Mouse (Mus musculus) spleen, postnatal 10 days (tissue): ENCODE measurements around the gene P2rx7.

Experiments
- DNase-seq, 2 experiments: peaks; one replicate each; pipeline ENCODE4 v3.0.0; 2021 to 2022; ENCODE audit warnings: low spot score in 2 of 2

The P2rx7 gene

GRCm38 (mm10) chr5:122643701-122644100, at the start of gene P2rx7:
Gene P2rx7, plus strand, starts transcription at chr5:122643911.
- DNase-seq: peak in 1 of 2 experiments; percentile 57

GRCm38 (mm10) chr5:122595470-122595869, 48.2 kb upstream of the P2rx7 start:
- no peak for DNase-seq

GRCm38 (mm10) chr5:122602233-122602632, 41.5 kb upstream of the P2rx7 start:
- DNase-seq: peak; percentile 13 to 73

GRCm38 (mm10) chr5:122604894-122605293, 38.8 kb upstream of the P2rx7 start:
- no peak for DNase-seq

- no peak for DNase-seq
Observed at GRCm38 (mm10) chr5:122611651-122612050, 32.1 kb upstream of the P2rx7 start.

- peak; percentile 78 to 93 for DNase-seq
Observed at GRCm38 (mm10) chr5:122613908-122614732, 29.6 kb upstream of the P2rx7 start, which contains the start of gene Ift81. Gene Ift81, minus strand, starts transcription at chr5:122614518.

- no peak for DNase-seq
Observed at GRCm38 (mm10) chr5:122617718-122618117, 26.0 kb upstream of the P2rx7 start.

- DNase-seq: no peak
Observed at GRCm38 (mm10) chr5:122619686-122620296, 23.9 kb upstream of the P2rx7 start.

GRCm38 (mm10) chr5:122621376-122621886, 22.3 kb upstream of the P2rx7 start:
- no peak for DNase-seq

GRCm38 (mm10) chr5:122622526-122622925, 21.2 kb upstream of the P2rx7 start:
- no peak for DNase-seq

- no peak for DNase-seq
Observed at GRCm38 (mm10) chr5:122623861-122624260, 19.9 kb upstream of the P2rx7 start.

GRCm38 (mm10) chr5:122624952-122625479, 18.7 kb upstream of the P2rx7 start:
- no peak for DNase-seq

- no peak for DNase-seq
Observed at GRCm38 (mm10) chr5:122625565-122626252, 18.0 kb upstream of the P2rx7 start.

- DNase-seq: peak; percentile 67 to 88
Observed at GRCm38 (mm10) chr5:122627243-122627642, 16.5 kb upstream of the P2rx7 start.

GRCm38 (mm10) chr5:122635228-122635627, 8.5 kb upstream of the P2rx7 start:
- DNase-seq: no peak

GRCm38 (mm10) chr5:122636308-122636707, 7.4 kb upstream of the P2rx7 start:
- no peak for DNase-seq

GRCm38 (mm10) chr5:122636958-122637357, 6.8 kb upstream of the P2rx7 start:
- DNase-seq: no peak

GRCm38 (mm10) chr5:122638296-122638695, 5.4 kb upstream of the P2rx7 start:
- no peak for DNase-seq

- no peak for DNase-seq
Observed at GRCm38 (mm10) chr5:122639517-122639916, 4.2 kb upstream of the P2rx7 start.

GRCm38 (mm10) chr5:122639986-122640385, 3.7 kb upstream of the P2rx7 start:
- DNase-seq: no peak

GRCm38 (mm10) chr5:122644111-122644607, 448 bp downstream of the P2rx7 start:
- DNase-seq: peak; percentile 24 to 48

GRCm38 (mm10) chr5:122645290-122645689, 1.6 kb downstream of the P2rx7 start:
- DNase-seq: no peak
